Mouse (Mus musculus) liver, embryonic 14.5 days (tissue): ENCODE data around the gene Catsperz.

Experiments used
- CTCF ChIP-seq: IDR thresholded peaks from 2 replicates; pipeline ENCODE4 v1.5.1; 2016; ENCODE audit warnings: antibody characterized with exemption, low read depth, control low read depth
- EP300 ChIP-seq: IDR thresholded peaks from 2 replicates; pipeline ENCODE4 v1.6.1; 2016; ENCODE audit warnings: antibody characterized with exemption, low read depth

DNA sequence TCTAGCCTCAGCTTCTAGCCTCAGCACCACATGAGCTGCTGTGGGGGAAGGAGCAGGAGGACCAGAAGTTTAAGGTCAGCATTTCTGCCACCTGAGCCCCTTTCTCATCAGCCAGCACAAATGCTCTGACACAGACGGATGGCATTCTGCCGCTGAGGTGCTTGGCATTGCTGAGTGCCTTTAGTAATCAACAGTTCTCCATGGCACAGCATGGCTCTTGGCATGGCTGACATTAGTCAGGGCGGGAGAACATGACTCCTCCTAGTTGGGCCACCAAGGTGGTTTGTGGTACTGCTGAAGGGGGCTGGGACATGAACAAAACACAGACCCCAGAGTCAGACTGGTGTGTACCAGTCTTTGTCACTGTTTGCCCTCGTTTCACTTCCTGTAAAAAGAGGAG, 23.0 kb upstream of the Catsperz start:
- TF ChIP-seq CTCF, result no peak
- TF ChIP-seq EP300, result no peak
